Mouse (Mus musculus) bone marrow, adult 2 months (tissue): ENCODE measurements at regions not wholly inside any gene's neighbourhood (a gene's known extent, or its start where the extent isn't known, plus 50 kb on each side); places are given as distances from the start of the nearest gene placed in this dataset.

Source experiments
- H3K27ac ChIP-seq: fragments of 200-500 bp; 2 replicates; pipeline ENCODE4 v1.5.1; 2012; ENCODE audit warnings: low read depth, mild to moderate bottlenecking, control low read depth, inconsistent platforms, low read length; ENCODE audit not compliant: control insufficient read depth, poor library complexity, insufficient read depth
- H3K4me1 ChIP-seq: fragments of 200-500 bp; 2 replicates; pipeline ENCODE4 v1.6.1; 2011; ENCODE audit warnings: low read length; ENCODE audit not compliant: control insufficient read depth, insufficient read depth
- H3K4me3 ChIP-seq: fragments of 200-500 bp; replicated peaks from 2 replicates; pipeline ENCODE3; 2011; ENCODE audit warnings: mild to moderate bottlenecking, low read depth, low read length, control low read depth; ENCODE audit not compliant: control insufficient read depth
- CTCF ChIP-seq: fragments of 200-500 bp; IDR thresholded peaks from 2 replicates; pipeline ENCODE4 v1.5.1; 2011; ENCODE audit warnings: low read length, control low read depth; ENCODE audit not compliant: control insufficient read depth, insufficient read depth
- POLR2A ChIP-seq: fragments of 200-500 bp; IDR thresholded peaks from 2 replicates; pipeline ENCODE4 v1.6.1; 2011; ENCODE audit warnings: low read depth, mild to moderate bottlenecking, control low read depth, low read length, borderline replicate concordance; ENCODE audit not compliant: control insufficient read depth
- WGBS: fragments of 180-500 bp; shearing (Covaris S2); methylation state at CpG from one replicate; pipeline ENCODE4 v1.1.7; 2018; 5-methylcytosine and 5-hydroxymethylcytosine counted together

DNA sequence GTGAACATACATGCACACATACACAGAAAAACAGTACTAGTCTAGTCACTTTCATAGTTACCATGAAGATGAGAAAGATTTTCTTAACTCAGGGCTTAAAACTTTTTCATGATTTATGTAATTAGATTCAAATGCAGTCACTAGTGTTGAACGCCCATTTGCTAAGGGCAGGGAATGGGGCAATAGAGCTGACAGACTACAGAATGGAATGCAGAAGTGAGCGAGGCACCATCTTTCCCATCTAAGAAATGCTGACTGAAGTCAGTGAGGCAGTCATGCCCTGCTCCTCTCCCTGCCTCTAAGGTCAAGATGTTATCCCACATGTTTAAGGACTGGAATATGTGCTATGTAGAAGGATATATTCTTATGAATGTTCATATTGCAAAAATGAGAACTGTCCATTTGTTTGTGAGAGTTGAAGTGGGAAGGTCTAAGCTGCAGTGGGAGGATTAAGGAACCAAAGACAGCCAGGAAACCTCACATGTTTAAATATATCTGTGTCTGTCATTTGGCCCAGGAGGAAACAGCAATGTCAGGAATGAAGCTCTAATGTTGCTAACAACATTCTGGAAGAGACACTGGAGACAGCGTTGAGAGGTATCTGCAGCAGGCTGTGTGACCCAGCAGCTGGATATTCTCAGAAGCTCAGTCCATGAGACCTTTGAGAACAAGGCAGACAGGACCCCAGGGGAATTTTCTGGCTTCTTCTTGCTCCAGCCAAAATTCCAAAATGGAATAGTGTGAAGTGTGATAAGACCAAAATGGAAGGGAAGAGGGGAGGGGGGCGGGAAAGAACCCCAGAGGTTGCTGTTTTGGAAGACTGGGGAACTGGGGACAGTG is 68.7 kb upstream of the Ralgps2 start:
- no peak for TF ChIP-seq POLR2A
- TF ChIP-seq CTCF: no peak
- H3K4me1 ChIP-seq: no peaks in the 10 kb centered on the region; the same call in 1 of the 2 replicates

DNA sequence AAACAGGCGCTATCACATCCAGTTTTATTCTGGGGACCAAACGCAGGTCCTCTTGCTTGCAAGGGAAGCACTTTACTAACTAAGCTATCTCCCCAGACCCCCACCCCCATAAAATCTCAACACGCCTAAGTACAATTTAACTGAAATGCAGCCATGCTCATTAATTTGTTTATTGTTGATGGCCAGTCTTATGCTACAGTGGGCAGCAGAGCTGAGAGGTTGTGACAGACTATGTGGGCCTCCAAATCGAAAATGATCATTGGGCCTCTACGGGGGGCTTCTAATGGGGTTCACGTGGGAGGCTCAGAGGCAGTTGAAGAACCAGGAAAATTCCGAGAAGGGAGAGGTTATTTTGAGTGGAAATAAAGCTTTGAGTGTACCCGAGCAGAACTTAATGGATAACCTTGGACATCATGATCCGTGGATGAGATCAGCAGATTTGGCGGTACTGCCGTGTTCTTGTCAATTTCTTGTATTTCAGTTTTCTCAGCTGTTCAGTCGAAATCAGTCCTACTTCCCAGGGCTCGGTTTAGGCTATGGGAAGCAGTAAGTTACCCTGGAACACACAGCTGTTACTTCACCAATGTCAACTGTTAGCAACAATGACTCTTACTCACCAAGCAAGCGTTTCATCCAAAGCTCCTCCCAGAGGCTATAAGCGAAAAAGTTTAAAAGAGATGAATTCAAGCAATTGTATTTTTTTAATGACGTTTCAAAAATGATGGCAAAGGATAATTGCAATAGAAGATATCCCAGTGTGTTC is 65.1 kb upstream of the Ralgps2 start:
- 88% methylated on average over 16 of the region's 16 CpGs for WGBS
- no peak overlapping the region for H3K27ac ChIP-seq
- H3K4me1 ChIP-seq: peaks cover 2% of the 10 kb centered on the region; the same call in 1 of the 2 replicates
- no peak overlapping the region for H3K4me3 ChIP-seq
- no peak for TF ChIP-seq CTCF
- no peak for TF ChIP-seq POLR2A

More for the DNA sequence above, 68.7 kb upstream of the Ralgps2 start:
- 60% methylated on average over 4 of the region's 4 CpGs for WGBS
- Histone ChIP-seq H3K4me3 (no peak overlapping the region), H3K27ac (no peak overlapping the region)

DNA sequence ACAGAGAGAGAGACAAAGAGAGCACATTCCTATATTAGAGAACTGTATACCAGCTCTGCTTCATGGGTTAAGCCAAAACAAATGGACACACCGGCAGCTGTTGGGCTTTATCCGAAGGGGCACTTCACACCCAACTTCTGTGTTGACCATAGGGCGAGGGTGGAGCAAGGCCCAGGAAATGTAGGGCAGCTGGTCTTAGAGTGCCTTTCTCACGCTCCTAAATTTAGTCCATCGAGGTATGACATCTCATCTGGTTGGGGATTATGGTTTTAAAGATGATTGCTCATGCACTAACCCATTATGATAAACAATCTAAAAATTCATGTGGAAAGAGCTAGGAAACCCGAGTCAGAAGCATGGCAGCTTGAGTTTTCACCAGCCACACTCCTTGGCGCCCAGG is 63.6 kb upstream of the Ralgps2 start:
- Histone ChIP-seq H3K27ac (peak overlapping the region; percentile 48; the same call in 1 of the 2 replicates), H3K4me3 (no peak overlapping the region), H3K4me1 (peaks cover 2% of the 10 kb centered on the region; the same call in 1 of the 2 replicates)
- WGBS: 72% methylated on average over 7 of the region's 7 CpGs
- TF ChIP-seq POLR2A: no peak
- TF ChIP-seq CTCF: no peak

DNA sequence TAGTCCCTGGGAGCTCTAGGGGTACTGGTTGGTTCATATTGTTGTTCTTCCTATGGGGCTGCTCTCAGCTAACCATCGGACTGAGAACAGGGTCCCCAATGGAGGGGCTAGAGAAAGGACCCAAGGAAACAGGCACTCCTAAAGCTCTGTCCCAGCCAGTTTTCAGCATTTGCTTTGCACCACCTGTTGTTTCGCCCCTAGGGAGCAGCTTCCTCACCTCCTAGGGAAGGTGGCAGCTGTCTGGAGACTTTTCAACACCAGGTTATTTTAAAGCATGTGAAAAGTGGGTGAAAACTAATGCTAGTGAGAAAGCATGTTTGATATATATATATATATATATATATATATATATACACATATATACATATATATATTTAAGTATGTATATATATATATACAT is 62.8 kb upstream of the Ralgps2 start:
- no peak for TF ChIP-seq CTCF
- TF ChIP-seq POLR2A: no peak
- 73% methylated on average over 2 of the region's 2 CpGs for WGBS
- no peak overlapping the region for H3K4me3 ChIP-seq
- H3K4me1 ChIP-seq: peaks cover 2% of the 10 kb centered on the region; the same call in 1 of the 2 replicates
- H3K27ac ChIP-seq: peak overlapping the region; percentile 33; the same call in 1 of the 2 replicates

DNA sequence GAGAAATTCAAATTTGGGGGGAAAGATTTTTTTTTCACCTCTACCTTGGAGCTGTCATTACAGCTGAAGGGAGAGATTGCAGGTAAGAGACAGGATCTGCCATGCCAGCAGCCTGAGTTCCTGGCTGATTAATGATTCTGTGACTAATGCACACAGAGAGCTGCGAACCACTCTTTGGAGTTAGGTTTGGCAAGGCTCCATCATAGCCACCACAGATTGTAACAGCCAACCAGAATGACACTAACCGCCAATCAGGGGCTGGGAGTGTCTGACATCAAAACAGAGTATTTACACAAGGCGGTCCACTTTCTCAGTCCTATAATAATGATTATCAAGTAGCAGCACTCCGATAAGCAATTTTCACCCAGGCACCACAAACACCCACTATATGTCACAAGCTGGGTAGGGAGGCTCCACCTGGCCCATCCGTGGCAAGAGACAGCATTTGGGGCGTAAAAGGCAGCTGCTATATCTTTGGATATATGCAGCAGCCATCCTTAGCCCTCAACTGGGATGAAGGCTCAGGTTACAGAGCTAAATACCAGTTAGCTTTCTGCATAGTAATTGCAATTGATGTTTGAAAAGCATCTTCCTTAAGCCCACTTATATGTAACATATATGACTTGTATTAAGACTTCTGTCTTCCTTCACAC is 61.7 kb upstream of the Ralgps2 start:
- Histone ChIP-seq H3K27ac (no peak overlapping the region), H3K4me1 (peaks cover 3% of the 10 kb centered on the region), H3K4me3 (no peak overlapping the region)
- TF ChIP-seq CTCF (no peak), POLR2A (no peak)
- 33% methylated on average over 6 of the region's 6 CpGs for WGBS

DNA sequence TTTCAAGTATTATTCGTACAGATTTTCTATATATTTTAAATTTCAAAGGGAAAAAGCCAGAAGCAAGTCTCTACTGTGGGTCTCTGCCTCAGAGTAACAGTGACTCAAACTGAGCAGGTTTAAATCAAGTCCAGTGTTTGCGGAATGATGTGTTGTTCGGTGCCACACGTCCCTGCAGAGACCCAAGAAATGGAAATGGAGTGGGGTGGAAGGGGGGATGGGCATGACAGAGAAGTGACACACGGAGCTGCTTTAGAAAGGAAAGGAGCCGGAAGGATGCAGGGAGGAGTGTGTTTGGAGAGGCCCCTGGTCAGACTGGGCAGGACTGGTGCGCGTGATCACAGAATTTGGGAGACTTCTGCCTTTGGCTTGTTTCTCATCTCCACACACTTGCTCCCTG is 60.5 kb upstream of the Ralgps2 start:
- peaks cover 3% of the 10 kb centered on the region for H3K4me1 ChIP-seq
- no peak for TF ChIP-seq POLR2A
- no peak for TF ChIP-seq CTCF
- H3K27ac ChIP-seq: no peak overlapping the region
- H3K4me3 ChIP-seq: no peak overlapping the region
- WGBS: 77% methylated on average over 8 of the region's 8 CpGs

DNA sequence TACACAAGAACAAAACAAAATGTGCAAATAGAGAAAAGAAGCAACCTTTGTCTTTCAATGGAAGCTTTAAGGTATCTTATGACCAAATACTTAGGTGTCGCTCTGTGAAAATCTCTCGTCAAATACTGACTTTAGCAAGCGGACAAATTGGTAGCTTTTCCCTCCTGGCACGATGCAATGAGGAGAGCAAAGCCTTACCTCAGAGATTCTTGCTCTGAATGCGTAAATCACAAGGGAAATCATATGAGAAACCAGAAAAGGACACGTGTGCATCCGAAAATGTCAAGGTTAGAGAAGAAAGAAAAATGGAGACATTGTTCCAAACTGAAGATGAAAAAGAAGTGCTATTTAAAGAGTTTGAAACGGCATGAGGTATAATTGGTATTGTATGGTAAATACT is 59.8 kb upstream of the Ralgps2 start:
- Histone ChIP-seq H3K4me1 (peaks cover 3% of the 10 kb centered on the region), H3K27ac (no peak overlapping the region), H3K4me3 (no peak overlapping the region)
- 80% methylated on average over 8 of the region's 8 CpGs for WGBS
- no peak for TF ChIP-seq CTCF
- no peak for TF ChIP-seq POLR2A

DNA sequence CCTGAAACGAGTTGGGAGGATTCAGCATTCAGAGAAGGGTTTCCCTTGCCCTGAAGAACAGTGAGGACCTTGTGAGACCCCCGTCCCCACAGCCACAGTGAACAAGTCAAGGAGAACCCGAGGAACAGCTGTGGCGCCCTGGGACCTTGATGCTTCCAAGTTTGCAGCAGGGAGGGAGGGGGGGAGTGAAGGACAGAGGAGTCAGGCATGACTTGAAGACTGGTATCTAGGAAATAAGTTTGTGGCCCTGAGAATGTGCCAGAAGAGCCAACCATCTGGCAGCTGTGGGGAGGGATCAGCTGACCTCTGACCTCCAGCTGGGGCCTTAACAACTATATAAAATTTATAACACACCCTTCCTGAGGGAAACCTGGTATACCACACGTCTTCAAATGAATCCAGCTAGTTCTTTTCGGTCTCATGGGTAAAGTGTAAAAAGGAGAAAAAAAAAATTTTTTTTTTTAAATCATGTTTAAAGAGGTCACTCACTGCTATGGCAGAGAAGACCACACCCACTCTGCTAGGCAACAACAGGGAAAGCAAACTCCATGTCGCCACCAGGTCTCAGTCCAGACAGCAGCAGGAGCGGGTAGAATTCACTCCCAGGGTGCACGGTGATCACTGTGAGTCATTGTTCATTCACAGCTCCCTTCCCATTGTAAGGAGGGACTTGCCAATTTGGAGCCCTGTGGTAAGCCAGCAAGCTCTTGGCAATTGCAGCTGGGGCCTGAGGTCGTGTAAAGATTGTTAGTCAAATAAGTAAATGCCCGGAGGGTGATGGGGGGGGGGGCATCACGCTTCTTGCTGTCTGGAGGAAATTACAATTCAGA is 58.3 kb upstream of the Ralgps2 start:
- 61% methylated on average over 12 of the region's 12 CpGs for WGBS
- H3K4me1 ChIP-seq: peaks cover 5% of the 10 kb centered on the region
- TF ChIP-seq POLR2A (no peak), CTCF (no peak)
- no peak overlapping the region for H3K4me3 ChIP-seq
- peak overlapping the region; percentile 83 for H3K27ac ChIP-seq
